Mouse (Mus musculus) heart, adult 2 months (tissue): ENCODE measurements around the gene Mob3b.

Experiments used
- CTCF ChIP-seq: fragments of 200-600 bp; IDR thresholded peaks from 2 replicates; pipeline ENCODE4 v1.8.1; 2022; ENCODE audit warnings: antibody characterized with exemption, mild to moderate bottlenecking, moderate library complexity
- EP300 ChIP-seq: fragments of 200-500 bp; IDR thresholded peaks from 2 replicates; pipeline ENCODE4 v1.6.1; 2011; ENCODE audit warnings: low read depth, low read length, control low read depth; ENCODE audit not compliant: insufficient read depth
- POLR2A ChIP-seq: fragments of 200-500 bp; IDR thresholded peaks from 2 replicates; pipeline ENCODE4 v1.6.1; 2011; ENCODE audit warnings: mild to moderate bottlenecking, low read depth, low read length, control low read depth; ENCODE audit not compliant: insufficient read depth

DNA sequence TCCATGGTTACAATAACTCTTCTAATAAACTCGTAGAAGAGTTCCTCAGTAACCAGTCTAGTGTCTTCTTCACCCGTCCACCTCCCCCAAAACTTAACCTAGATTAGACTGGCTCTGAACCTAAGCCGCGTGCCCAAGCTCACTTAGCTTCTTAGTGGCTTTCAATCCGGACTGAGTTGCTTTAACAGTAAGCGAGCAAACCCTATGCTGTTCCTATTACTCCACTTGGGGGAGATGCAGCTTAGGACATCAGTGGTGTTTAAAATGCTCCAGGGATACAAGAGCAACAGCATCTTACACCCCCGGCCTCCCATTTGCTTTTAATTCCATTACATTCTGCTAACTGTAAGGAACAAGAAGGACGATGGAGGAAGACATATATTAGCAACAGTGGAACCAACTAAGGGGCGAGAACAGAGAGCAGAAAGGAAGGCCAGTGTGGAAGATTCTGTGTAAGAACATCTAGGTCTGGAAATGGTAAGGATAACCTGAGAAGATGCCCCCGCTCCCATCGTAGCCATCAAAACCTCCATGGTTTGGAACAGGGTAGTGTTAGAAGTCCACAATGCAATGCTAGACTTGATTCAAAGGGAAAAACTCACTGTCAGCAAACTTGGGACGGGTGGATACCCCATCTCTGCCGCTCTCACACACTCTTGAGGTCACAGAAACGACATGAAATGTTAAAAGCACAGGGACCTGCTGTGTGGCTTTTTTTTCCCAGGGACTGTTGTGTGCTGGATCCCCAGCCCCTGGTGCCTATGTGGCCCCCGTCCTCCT lies 196.3 kb downstream of the Mob3b start:
- TF ChIP-seq EP300 = no peak
- peak; percentile 57 for TF ChIP-seq CTCF
- no peak for TF ChIP-seq POLR2A
